Mouse (Mus musculus) olfactory bulb, adult 2 months (tissue): Measurements from ENCODE around the gene Gm9922. TPM values are rescaled to one million over a fixed set of nuclear protein-coding genes. Genes with fewer than 3 reads are reported as not detected.

Source experiments
- H3K27ac ChIP-seq: fragments of 200-500 bp; 2 replicates; pipeline ENCODE4 v1.5.1; 2012; ENCODE audit warnings: low read depth, low read length; ENCODE audit not compliant: insufficient read depth
- H3K4me1 ChIP-seq: fragments of 200-500 bp; 2 replicates; pipeline ENCODE4 v1.6.1; 2012; ENCODE audit warnings: low read length; ENCODE audit not compliant: control insufficient read depth, insufficient read depth
- H3K4me3 ChIP-seq: fragments of 200-500 bp; 2 replicates; pipeline ENCODE4 v1.5.1; 2012; ENCODE audit warnings: mild to moderate bottlenecking, low read depth, low read length, moderate library complexity; ENCODE audit not compliant: insufficient read depth
- CTCF ChIP-seq: fragments of 200-500 bp; IDR thresholded peaks from 2 replicates; pipeline ENCODE4 v1.5.1; 2012; ENCODE audit warnings: low read depth, mild to moderate bottlenecking, low read length, moderate library complexity; ENCODE audit not compliant: insufficient read depth
- POLR2A ChIP-seq: fragments of 200-500 bp; IDR thresholded peaks from 2 replicates; pipeline ENCODE4 v1.6.1; 2012; ENCODE audit warnings: mild to moderate bottlenecking, low read depth, low read length, moderate library complexity; ENCODE audit not compliant: insufficient read depth
- WGBS: fragments of 180-500 bp; shearing (Covaris S2); methylation state at CpG from one replicate; pipeline ENCODE4 v1.1.7; 2018; 5-methylcytosine and 5-hydroxymethylcytosine counted together
- polyA plus RNA-seq: library from polyadenylated mRNA; stranded (reverse); fragments of >200 nt; gene quantifications from 2 replicates; pipeline ENCODE4 v1.2.4, GENCODE M21; 2012; ENCODE audit warnings: low replicate concordance; ENCODE audit not compliant: missing spikeins, insufficient read depth, insufficient read length

The Gm9922 gene
- polyA plus RNA-seq, 1 experiment: not detected

GRCm38 (mm10) chr14:101755425-101755824 is 25.8 kb upstream of the Gm9922 start:
- TF ChIP-seq CTCF: no peak
- no peak for TF ChIP-seq POLR2A
- Histone ChIP-seq H3K4me3 (no peak overlapping the region), H3K4me1 (no peaks in the 10 kb centered on the region), H3K27ac (no peak overlapping the region)
- 66% methylated on average over 4 of the region's 4 CpGs for WGBS

- H3K4me3 ChIP-seq: no peak overlapping the region
- WGBS: 92% methylated on average over 4 of the region's 4 CpGs
- H3K4me1 ChIP-seq: no peaks in the 10 kb centered on the region
- H3K27ac ChIP-seq: no peak overlapping the region
- TF ChIP-seq POLR2A (no peak), CTCF (no peak)
Observed at GRCm38 (mm10) chr14:101750910-101751309, 21.3 kb upstream of the Gm9922 start.

GRCm38 (mm10) chr14:101748436-101748835 is 18.8 kb upstream of the Gm9922 start:
- H3K27ac ChIP-seq: no peak overlapping the region
- no peaks in the 10 kb centered on the region for H3K4me1 ChIP-seq
- WGBS: 92% methylated on average over 7 of the region's 7 CpGs
- TF ChIP-seq POLR2A: no peak
- no peak for TF ChIP-seq CTCF
- no peak overlapping the region for H3K4me3 ChIP-seq

- TF ChIP-seq POLR2A (no peak), CTCF (no peak)
- 95% methylated on average over 11 of the region's 11 CpGs for WGBS
Observed at GRCm38 (mm10) chr14:101747811-101748210, 18.2 kb upstream of the Gm9922 start.

GRCm38 (mm10) chr14:101746635-101747034 is 17.0 kb upstream of the Gm9922 start:
- Histone ChIP-seq H3K4me3 (no peak overlapping the region), H3K4me1 (no peaks in the 10 kb centered on the region), H3K27ac (no peak overlapping the region)
- 90% methylated on average over 3 of the region's 3 CpGs for WGBS
- TF ChIP-seq CTCF (no peak), POLR2A (no peak)

More at GRCm38 (mm10) chr14:101747811-101748210, 18.2 kb upstream of the Gm9922 start:
- Histone ChIP-seq H3K4me3 (no peak overlapping the region), H3K4me1 (no peaks in the 10 kb centered on the region), H3K27ac (no peak overlapping the region)

- WGBS: 87% methylated on average over 4 of the region's 4 CpGs
- no peak for TF ChIP-seq POLR2A
- no peak overlapping the region for H3K27ac ChIP-seq
- no peaks in the 10 kb centered on the region for H3K4me1 ChIP-seq
- no peak overlapping the region for H3K4me3 ChIP-seq
Observed at GRCm38 (mm10) chr14:101737501-101737900, 7.9 kb upstream of the Gm9922 start.

- 28% methylated on average over 10 of the region's 10 CpGs for WGBS
- H3K4me3 ChIP-seq: no peak overlapping the region
- no peak for TF ChIP-seq CTCF
- TF ChIP-seq POLR2A: no peak
- peaks cover 11% of the 10 kb centered on the region for H3K4me1 ChIP-seq
- no peak overlapping the region for H3K27ac ChIP-seq
Observed at GRCm38 (mm10) chr14:101733542-101734303, 4.1 kb upstream of the Gm9922 start.

- peak overlapping the region; percentile 46 for H3K4me3 ChIP-seq
- TF ChIP-seq POLR2A (no peak), CTCF (no peak)
- H3K4me1 ChIP-seq: peaks cover 12% of the 10 kb centered on the region
- 2% methylated on average over 28 of the region's 28 CpGs for WGBS
- no peak overlapping the region for H3K27ac ChIP-seq
Observed at GRCm38 (mm10) chr14:101729972-101730692, 518 bp upstream of the Gm9922 start.

- no peak overlapping the region for H3K27ac ChIP-seq
- H3K4me1 ChIP-seq: no peaks in the 10 kb centered on the region
- TF ChIP-seq CTCF: no peak
- no peak for TF ChIP-seq POLR2A
- WGBS: 80% methylated on average over 2 of the region's 2 CpGs
- H3K4me3 ChIP-seq: no peak overlapping the region
Observed at GRCm38 (mm10) chr14:101714414-101714813, 15.2 kb downstream of the Gm9922 start.
